Mouse (Mus musculus) brain, embryonic 14.5 days (tissue): ENCODE measurements around the gene Fxr2. TPM values are rescaled to one million over a fixed set of nuclear protein-coding genes. Genes with fewer than 3 reads are reported as not detected.

ENCODE experiments used
- DNase-seq: peaks from one replicate; pipeline ENCODE4 v3.0.0-alpha.2; 2011; ENCODE audit warnings: low read depth
- CTCF ChIP-seq: fragments of 200-500 bp; IDR thresholded peaks from 2 replicates; pipeline ENCODE4 v1.5.1; 2012; ENCODE audit warnings: inconsistent platforms, mild to moderate bottlenecking, moderate library complexity, borderline replicate concordance; ENCODE audit not compliant: insufficient read depth, insufficient read length; ENCODE audit errors: extremely low read depth
- POLR2A ChIP-seq: fragments of 200-500 bp; IDR thresholded peaks from 2 replicates; pipeline ENCODE4 v1.6.1; 2012; ENCODE audit warnings: mild to moderate bottlenecking, inconsistent platforms, borderline replicate concordance; ENCODE audit not compliant: poor library complexity, insufficient read depth, insufficient read length, severe bottlenecking; ENCODE audit errors: extremely low read depth
- polyA plus RNA-seq: library from polyadenylated mRNA; depleted of rRNA; stranded (reverse); fragments of >200 nt; gene quantifications from 2 replicates; pipeline ENCODE4 v1.2.3, GENCODE M21; 2012

Gene Fxr2
- polyA plus RNA-seq, 1 experiment: 129 TPM

DNA sequence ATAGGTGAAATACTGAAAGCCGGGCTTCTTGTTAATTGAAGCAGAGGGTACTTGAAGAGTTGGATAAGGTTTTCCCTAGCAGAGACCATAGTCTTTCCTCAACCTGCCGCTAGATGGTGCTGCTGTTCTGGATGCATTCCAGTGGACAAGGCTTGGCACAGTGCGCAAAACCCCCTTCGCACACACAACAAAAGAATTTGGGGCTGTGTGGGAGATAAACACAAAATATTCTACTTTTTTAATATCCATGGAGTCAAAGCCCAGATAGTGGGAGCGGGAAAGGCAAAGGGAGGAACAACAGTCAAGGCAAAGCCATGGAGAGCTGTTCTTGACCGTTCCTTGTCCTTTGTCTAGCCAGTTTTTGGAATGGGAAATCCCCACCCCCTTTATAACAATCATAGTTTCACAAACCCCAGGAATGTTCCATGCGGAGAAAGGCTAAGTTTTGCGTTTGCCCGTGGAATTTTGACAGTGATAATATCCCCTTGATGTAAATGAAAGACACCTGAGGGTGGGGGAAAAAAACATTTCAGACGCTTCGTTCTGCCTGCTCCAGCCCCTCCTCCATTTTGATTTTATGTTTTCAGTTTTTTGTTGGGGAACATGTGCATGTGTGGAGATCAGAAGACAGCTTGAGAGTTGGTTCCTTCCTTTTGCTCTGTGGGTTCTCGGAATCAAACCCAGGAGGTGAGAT lies 50.2 kb downstream of the Fxr2 start:
- DNase-seq: peak; percentile 97
- TF ChIP-seq POLR2A: 0 out of 2 replicates have a peak, but pooled peaks have one; percentile 12
- peak; percentile 92 for TF ChIP-seq CTCF

DNA sequence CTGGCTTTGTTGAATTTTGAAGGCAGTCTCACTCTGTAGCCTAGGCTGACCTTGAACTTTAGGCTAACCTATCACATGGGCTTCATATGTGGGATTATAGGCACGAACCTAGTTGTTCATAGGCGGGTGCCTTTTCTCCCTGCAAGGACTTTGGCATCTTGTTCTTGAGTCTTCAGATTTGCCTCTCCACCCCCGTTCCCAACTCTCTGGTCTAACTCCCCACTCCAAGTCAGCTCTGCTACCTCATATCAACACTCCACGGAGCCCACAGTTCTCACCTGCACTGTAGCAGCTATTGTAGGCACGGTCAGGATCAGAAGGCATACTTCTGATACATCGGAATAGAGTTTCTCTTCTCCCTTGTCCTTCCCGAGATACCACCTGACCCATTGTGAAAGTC lies 50.8 kb downstream of the Fxr2 start:
- TF ChIP-seq POLR2A (no peak), CTCF (no peak)
- DNase-seq: no peak

DNA sequence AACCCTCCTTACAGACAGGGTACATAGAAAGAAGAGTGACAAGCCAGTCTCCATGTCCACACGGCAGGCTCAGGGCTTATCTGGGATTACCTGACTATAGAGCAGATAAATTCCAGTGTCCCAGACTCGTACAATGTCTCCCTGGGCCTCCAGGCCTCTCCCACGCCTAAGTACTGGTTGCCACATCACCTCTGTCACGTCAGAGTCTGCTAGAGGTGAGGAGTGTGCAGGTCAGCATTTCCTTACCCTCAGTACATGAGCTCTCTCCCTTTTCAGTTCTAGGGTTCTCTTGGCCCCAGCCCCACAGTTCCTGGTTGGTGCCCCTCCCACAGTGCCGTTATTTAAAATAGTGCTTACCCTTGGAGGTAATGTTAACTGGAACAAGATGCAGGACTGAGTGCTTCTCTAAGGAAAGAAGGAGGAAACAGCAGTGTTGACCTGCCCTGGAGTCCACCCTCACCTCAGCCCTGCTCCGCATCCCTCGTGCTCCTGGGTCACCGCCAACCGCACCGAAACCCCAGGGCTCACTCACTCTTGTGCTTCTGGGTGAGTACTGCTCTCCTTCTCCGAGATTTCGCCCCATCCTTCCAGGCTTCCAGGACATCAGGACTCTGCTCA lies 51.4 kb downstream of the Fxr2 start:
- TF ChIP-seq POLR2A (no peak), CTCF (no peak)
- DNase-seq: no peak

DNA sequence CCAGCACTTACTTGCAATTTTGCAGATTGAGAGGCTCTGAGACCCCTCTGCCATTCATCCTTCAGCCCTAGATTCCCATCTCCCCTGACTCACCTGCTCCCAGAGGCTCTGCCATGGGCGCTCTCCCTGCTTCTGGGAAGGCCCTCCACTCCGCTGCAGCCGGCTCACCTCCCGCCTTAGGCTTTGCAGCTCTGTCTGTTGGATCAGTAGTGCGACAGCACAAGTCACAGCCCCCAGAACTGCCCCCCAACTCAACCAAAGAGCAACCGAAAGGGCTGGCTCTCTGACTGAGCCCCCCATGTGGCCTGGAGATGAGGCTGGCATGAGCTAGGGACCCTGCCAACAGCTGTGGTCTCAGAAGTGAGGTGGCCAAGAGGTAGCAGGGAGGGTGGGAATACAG lies 52.1 kb downstream of the Fxr2 start:
- TF ChIP-seq CTCF (no peak), POLR2A (no peak)
- no peak for DNase-seq

DNA sequence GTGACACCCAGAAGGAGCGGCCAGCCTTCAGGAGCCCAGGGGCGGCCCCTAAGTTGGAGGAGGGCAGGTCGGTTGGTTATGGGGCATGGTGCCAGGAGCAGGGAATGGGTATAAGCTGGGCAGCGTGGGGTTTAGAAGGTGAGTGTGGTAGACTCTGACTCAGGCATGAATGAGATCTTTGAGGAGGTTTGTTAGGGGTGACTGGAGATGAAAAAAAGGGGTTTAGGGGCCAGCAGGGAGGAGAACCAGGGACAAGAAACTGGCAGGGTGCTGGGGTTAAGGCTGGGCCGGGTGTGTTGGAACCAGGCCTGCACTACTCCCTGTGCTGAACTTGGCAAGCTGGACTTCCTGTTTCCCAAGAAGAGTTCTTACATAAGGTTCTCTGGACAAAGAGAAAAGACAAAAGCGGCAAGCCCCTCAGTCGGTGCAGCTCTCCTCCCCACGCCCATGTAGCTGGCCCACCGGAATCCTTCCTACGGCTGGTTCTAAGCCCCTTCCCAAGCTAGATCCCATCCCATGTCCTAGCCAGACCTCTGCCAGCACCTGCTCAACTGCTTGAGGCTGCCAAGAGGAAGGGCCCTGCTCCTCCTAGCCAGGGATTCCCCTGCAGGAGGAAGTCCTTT lies 52.8 kb downstream of the Fxr2 start, which contains the start of gene Tnfsf13:
Gene Tnfsf13 (minus strand): TSS at position 259 of the 623 bp plus-strand sequence.
- DNase-seq: peak; percentile 69
- TF ChIP-seq CTCF (no peak), POLR2A (no peak)

DNA sequence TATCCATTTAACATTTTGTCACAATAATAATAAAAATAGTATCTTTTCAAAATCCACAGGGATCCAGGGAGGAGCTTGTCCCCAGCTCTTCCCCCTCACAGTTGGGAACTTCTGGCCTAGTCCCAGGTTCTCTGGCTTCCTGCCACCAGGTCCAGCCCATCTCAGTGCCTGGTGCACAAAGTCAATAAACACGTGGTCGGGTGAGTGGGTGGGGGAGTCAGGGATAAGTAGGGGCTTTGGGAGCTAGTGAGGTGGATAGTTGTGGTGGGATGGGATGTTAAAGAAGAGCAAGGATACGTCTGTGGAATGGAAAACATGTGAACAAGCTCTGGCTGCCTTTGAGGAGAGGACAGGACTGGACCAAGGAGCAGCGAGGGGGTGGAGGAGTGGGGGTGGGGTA lies 53.6 kb downstream of the Fxr2 start:
- DNase-seq: peak; percentile 56

DNA sequence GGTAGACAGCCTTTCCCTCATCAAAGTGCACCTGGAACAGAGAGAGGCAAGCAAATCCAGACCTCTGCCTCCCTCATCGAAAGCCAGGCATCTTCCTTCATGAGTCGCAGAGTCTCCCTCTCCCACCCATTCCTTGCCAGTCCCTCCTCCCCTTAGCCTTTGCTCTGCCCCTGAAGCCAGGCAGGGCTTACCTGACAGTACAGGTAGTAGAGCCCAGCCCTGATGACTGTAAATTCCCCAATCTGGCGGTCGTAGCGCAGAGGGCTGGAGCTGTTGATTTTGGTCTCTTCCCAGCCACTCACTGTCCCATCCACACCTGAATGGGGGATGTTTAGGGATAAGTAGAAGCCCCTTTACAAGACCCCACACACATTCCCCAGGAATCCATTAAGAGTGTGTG lies 54.3 kb downstream of the Fxr2 start:
- no peak for DNase-seq
- TF ChIP-seq POLR2A (no peak), CTCF (no peak)

More for the DNA sequence above, 53.6 kb downstream of the Fxr2 start:
- TF ChIP-seq CTCF (no peak), POLR2A (no peak)

DNA sequence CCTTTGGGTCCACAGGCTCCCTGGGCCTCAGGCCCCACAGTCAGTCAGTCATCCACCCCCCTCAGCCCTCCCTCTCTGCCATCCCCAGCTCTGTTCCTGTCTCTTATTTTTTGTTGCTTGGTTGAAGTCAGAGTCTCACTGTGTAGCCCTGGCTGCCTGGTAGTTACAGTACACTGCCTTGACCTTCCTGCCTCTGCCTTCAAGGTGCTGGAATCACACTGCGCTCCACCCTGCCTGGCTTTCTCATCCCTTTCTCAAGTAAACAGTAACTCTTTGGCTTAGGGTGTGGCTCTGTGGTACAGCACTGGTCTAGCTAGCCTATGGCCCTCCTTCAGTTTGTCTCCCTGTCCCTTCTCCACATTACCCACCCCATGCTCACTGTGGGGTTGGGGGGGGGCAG lies 57.1 kb downstream of the Fxr2 start:
- TF ChIP-seq CTCF (no peak), POLR2A (no peak)
- DNase-seq: no peak

DNA sequence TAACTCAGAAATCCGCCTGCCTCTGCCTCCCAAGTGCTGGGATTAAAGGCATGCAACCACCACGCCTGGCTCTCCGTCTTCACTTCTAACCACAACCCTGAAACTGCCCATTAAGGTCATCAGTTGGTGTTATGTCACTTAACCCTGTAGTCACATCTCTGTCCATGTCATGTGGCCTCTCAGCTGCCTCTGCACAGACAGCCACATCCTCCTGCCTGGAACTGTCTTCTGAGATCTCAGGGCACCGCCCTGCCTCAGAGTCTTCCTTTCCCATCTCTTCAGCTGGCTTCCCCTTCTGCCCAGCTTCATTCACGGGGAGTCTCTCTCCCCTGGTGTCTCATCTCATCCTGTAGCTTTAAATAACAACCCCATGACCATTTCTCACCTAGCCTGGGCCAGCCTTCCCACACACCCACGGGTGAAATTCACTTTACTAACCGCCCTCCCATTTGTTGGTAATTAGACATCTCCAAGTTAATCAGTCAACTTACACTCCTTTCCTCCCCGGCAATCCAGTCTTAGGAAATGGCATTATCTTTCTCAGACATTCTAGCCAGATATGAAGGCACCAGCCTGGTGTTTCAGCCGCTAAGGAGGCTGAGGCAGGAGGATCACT lies 59.5 kb downstream of the Fxr2 start:
- no peak for TF ChIP-seq CTCF
- no peak for TF ChIP-seq POLR2A

DNA sequence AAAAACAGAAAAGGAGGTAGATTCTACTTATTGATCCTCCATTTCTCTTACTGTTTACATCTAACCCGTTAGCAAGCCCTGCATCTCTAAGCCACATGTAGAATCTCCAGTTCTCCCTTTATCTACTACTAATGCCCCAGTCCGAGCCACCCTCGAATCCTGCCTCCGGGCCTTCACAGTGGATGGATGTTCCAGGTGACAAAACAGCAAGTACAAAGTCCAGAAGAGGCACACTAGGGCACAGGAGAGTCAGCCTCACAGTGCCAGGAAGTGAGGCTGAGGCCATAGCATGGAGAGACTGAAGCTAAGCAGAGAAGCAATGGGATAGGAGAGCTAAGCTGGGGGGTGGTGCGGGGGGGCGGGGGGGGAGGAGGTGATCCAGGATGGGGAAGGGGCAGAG lies 60.1 kb downstream of the Fxr2 start:
- DNase-seq: no peak
- no peak for TF ChIP-seq CTCF
- no peak for TF ChIP-seq POLR2A

More for the DNA sequence above, 59.5 kb downstream of the Fxr2 start:
- no peak for DNase-seq

DNA sequence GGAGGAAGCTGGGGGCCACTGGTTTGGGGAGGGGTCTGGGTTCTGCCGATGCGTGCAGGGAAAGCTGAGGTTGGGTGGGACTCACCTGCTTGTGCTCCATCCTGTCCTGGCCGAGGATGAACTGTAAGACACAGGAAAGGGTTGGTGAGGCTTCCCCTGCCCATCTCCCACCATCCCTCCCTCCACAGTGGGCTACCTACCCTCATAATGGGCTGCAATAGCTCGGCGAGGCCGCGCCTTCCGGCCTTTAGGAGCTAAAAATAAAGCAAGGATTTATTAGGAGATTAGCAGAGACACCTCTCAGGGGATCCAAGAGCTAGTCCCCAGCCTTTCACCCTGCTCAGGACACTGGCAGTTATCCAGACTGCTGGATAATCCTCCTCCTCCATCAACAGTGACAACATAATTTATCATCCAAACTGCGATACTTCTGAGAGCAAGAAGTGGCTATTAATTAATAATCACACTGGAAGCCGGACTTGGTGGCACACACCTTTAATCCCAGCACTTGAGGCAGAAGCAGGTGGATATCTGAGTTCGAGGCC lies 60.7 kb downstream of the Fxr2 start:
- peak; percentile 9 for DNase-seq
- no peak for TF ChIP-seq POLR2A
- no peak for TF ChIP-seq CTCF

DNA sequence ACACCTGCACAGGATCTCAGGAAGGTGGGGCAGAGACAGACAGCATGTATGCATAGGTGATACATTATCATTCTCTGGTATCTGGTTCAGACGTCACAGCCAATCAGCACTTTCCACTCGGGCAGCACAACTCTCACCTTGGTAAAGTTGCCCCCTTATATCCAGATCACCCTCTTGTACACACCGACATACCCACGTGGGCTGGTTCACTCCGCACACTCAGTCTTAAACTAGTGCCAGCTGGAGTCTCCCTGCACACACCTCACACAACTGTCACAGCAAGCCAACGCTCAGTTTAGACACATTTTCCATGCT lies 62.2 kb downstream of the Fxr2 start:
- TF ChIP-seq POLR2A (no peak), CTCF (no peak)
- DNase-seq: no peak
